Mouse (Mus musculus): ENCODE measurements around the gene Armh3.

DNA sequence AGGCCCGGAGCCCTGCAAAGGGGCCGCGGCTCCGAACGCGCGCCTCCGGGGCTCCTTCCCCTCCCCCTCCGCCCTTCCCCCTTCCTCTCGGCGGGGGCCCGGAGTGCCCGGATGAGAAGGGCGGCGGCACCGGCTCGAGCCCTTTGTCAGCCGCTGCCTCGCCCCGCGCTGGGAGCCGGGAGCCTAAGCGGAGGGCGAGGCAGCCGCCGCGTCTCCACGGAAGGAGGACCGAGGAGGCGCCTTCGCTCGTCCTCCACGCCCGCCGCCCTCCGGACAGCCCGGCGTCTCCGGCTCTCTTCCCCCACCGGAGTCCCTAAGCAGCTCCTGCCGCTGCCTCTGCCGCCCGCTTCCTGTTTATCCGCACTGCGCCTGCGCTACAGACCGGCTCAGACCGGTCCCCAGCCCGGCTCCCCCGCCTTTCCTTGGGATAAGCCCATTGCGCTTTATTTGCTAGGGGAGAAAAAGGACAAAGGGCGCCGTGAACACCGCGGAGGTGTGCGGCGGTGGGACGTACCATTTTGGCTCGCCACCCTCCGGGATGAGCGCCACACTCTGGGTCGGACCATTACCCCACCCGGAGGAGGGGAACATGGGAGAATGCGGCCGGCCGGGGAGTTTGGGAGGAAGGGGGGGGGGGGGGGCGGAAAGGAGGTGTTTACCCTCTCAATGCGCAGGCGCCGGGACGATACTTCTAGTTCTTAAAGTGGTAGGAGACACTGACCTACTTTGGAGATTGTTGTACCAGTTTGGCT lies 214.9 kb downstream of the Armh3 start, which contains the start of gene Mgea5:
- no peak for TF ChIP-seq EP300 (IDR thresholded peaks at IDR 0.05; ENCODE audit: insufficient read depth, low read depth, low read length)
- TF ChIP-seq CTCF (IDR thresholded peaks at IDR 0.05; ENCODE audit: low read depth, low read length) = no peak
- no peak for TF ChIP-seq POLR2A (IDR thresholded peaks at IDR 0.05; ENCODE audit: insufficient read depth, low read length)

Data from ES-Bruce4 (cell line).